Mouse (Mus musculus): ENCODE data around the gene Pou1f1. TPM values are rescaled to one million over a fixed set of nuclear protein-coding genes. Genes with fewer than 3 reads are reported as not detected.
A peak's percentile ranks its signal among the peaks of the same experiment; 100 is the strongest.

Pou1f1 gene
- polyA plus RNA-seq, 1 experiment, result not detected

DNA sequence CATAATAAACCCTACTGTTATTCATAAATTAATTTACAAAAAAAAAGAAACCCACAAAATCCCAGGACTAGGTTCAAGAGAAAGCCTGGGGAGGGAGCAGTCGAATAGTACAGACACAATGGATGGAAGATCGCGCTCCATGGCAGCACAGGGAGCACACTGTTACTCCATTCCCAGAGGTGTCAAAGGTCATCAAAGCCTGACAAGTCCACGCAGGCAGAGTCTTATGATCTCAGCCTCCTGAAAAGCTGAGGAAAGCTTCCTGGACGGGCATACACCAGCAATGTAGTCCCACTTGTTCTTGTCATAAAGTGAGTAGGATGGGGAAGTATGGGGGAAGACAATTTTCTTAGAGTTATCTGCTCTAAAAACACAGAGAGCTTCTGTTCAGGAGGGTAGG is 37.1 kb downstream of the Pou1f1 start:
- TF ChIP-seq POLR2A (IDR thresholded peaks at IDR 0.05; ENCODE audit: borderline replicate concordance, insufficient read depth, low read length), result no peak
- TF ChIP-seq CTCF (IDR thresholded peaks at IDR 0.05; ENCODE audit: borderline replicate concordance, insufficient read depth, low read depth, low read length), result no peak
- no peak for DNase-seq
- H3K4me3 ChIP-seq (replicated peaks; ENCODE audit: insufficient read depth, low read depth, low read length), result no peak overlapping the region
- 66% methylated on average over 5 of the region's 5 CpGs for WGBS
- H3K27ac ChIP-seq (ENCODE audit: insufficient read depth, low read length), result no peak overlapping the region
- H3K27me3 ChIP-seq (ENCODE audit: control insufficient read depth, insufficient read depth, low read length), result no peaks in the 10 kb centered on the region
- H3K4me1 ChIP-seq (ENCODE audit: control insufficient read depth, insufficient read depth, low read length), result peaks cover 2% of the 10 kb centered on the region; the same call in 1 of the 2 replicates

GRCm38 (mm10) chr16:65559591-65559990 is 39.3 kb downstream of the Pou1f1 start:
- H3K4me3 ChIP-seq (replicated peaks; ENCODE audit: insufficient read depth, low read depth, low read length), result no peak overlapping the region
- WGBS, result 77% methylated on average over 2 of the region's 2 CpGs
- TF ChIP-seq CTCF (IDR thresholded peaks at IDR 0.05; ENCODE audit: borderline replicate concordance, insufficient read depth, low read depth, low read length), result no peak
- no peak for TF ChIP-seq POLR2A (IDR thresholded peaks at IDR 0.05; ENCODE audit: borderline replicate concordance, insufficient read depth, low read length)
- no peaks in the 10 kb centered on the region for H3K27me3 ChIP-seq (ENCODE audit: control insufficient read depth, insufficient read depth, low read length)
- H3K27ac ChIP-seq (ENCODE audit: insufficient read depth, low read length), result no peak overlapping the region
- no peak for DNase-seq
- peaks cover 2% of the 10 kb centered on the region; the same call in 1 of the 2 replicates for H3K4me1 ChIP-seq (ENCODE audit: control insufficient read depth, insufficient read depth, low read length)

GRCm38 (mm10) chr16:65560996-65561962 is 41.0 kb downstream of the Pou1f1 start:
- H3K4me1 ChIP-seq (ENCODE audit: control insufficient read depth, insufficient read depth, low read length), result peaks cover 2% of the 10 kb centered on the region; the same call in 1 of the 2 replicates
- H3K27ac ChIP-seq (ENCODE audit: insufficient read depth, low read length), result no peak overlapping the region
- peak overlapping the region; percentile 93 for H3K4me3 ChIP-seq (replicated peaks; ENCODE audit: insufficient read depth, low read depth, low read length)
- H3K27me3 ChIP-seq (ENCODE audit: control insufficient read depth, insufficient read depth, low read length), result no peaks in the 10 kb centered on the region
- peak; percentile 9 to 15 for DNase-seq
- WGBS, result 10% methylated on average over 8 of the region's 8 CpGs
- no peak for TF ChIP-seq CTCF (IDR thresholded peaks at IDR 0.05; ENCODE audit: borderline replicate concordance, insufficient read depth, low read depth, low read length)

GRCm38 (mm10) chr16:65561963-65562863 is 41.9 kb downstream of the Pou1f1 start, which contains the start of gene Chmp2b:
Gene Chmp2b, minus strand, starts transcription at chr16:65562726.
- under 1% methylated on average over 69 of the region's 69 CpGs for WGBS
- TF ChIP-seq POLR2A (IDR thresholded peaks at IDR 0.05; ENCODE audit: borderline replicate concordance, insufficient read depth, low read length), result peak; percentile 85; the same call in 1 of the 2 replicates
- TF ChIP-seq CTCF (IDR thresholded peaks at IDR 0.05; ENCODE audit: borderline replicate concordance, insufficient read depth, low read depth, low read length), result no peak
- DNase-seq, result peak; percentile 88 to 89
- Histone ChIP-seq H3K4me1 (ENCODE audit: control insufficient read depth, insufficient read depth, low read length) (peaks cover 2% of the 10 kb centered on the region; the same call in 1 of the 2 replicates), H3K4me3 (replicated peaks; ENCODE audit: insufficient read depth, low read depth, low read length) (peak within 1 kb of the TSS; percentile 93), H3K27ac (ENCODE audit: insufficient read depth, low read length) (peak within 1 kb of the TSS; percentile 56), H3K27me3 (ENCODE audit: control insufficient read depth, insufficient read depth, low read length) (no peaks in the 10 kb centered on the region)

DNA sequence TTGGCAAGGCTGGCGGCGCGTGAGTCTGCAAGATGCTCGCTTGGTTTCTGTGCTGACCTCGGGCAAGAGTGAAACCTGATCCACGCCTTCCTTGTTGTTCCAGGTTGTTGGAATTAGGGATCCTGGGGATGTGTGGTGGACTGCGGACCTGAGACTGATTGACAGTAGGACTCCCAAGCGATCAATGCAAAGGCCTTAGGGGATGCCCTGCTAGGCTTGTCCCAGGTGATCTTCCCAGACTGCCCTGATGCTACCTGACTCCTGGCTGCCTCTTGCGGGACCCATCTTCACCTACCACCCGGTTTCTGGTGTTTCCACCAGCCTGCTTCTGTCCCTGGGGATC is 42.5 kb downstream of the Pou1f1 start:
- WGBS, result under 1% methylated on average over 10 of the region's 10 CpGs
- Histone ChIP-seq H3K27ac (ENCODE audit: insufficient read depth, low read length) (peak overlapping the region; percentile 56), H3K4me1 (ENCODE audit: control insufficient read depth, insufficient read depth, low read length) (peaks cover 2% of the 10 kb centered on the region; the same call in 1 of the 2 replicates), H3K4me3 (replicated peaks; ENCODE audit: insufficient read depth, low read depth, low read length) (peak overlapping the region; percentile 93), H3K27me3 (ENCODE audit: control insufficient read depth, insufficient read depth, low read length) (no peaks in the 10 kb centered on the region)
- no peak for TF ChIP-seq CTCF (IDR thresholded peaks at IDR 0.05; ENCODE audit: borderline replicate concordance, insufficient read depth, low read depth, low read length)
- TF ChIP-seq POLR2A (IDR thresholded peaks at IDR 0.05; ENCODE audit: borderline replicate concordance, insufficient read depth, low read length), result no peak
- DNase-seq, result no peak

DNA sequence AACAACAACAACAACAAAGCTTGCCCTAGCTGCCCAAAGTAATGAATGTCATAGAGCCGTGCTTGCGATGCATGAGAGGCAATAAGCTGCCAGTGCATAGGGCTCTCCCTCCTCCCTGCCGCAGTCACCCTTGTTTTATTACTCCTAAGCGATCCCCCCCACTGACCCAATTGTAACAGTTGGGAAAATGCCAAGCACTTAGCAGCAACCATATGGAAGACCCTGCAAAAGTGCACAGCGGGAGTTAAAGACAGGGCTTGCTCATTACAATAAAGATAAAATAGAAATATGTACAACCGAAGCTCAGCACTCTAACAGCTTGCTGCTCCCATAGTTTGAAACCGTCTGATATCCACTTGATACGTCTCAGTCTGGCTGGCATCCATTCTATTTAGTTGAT is 44.0 kb downstream of the Pou1f1 start:
- Histone ChIP-seq H3K4me3 (replicated peaks; ENCODE audit: insufficient read depth, low read depth, low read length) (no peak overlapping the region), H3K27me3 (ENCODE audit: control insufficient read depth, insufficient read depth, low read length) (no peaks in the 10 kb centered on the region), H3K4me1 (ENCODE audit: control insufficient read depth, insufficient read depth, low read length) (peaks cover 2% of the 10 kb centered on the region; the same call in 1 of the 2 replicates), H3K27ac (ENCODE audit: insufficient read depth, low read length) (no peak overlapping the region)
- DNase-seq, result peak in 1 of 2 experiments; percentile 20
- WGBS, result 21% methylated on average over 8 of the region's 8 CpGs
- no peak for TF ChIP-seq CTCF (IDR thresholded peaks at IDR 0.05; ENCODE audit: borderline replicate concordance, insufficient read depth, low read depth, low read length)
- TF ChIP-seq POLR2A (IDR thresholded peaks at IDR 0.05; ENCODE audit: borderline replicate concordance, insufficient read depth, low read length), result no peak

DNA sequence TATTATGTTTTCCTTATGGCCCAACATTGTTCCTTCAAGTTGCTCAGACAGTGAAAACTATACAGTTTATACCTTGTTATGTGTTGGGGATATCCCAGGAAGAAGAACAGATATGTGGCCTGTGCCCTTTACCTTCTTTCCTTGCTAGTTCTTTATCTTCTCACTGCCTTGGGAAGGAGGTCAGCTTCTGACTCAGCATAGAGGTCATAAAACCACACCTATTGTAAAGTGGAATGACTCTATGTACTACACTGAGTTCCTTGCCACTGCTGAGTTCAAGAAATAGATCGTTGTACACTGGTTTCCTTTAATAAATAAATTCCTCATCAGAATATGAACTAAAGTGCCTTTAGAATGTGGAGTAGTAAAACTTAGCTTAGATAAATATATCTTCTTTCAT is 44.6 kb downstream of the Pou1f1 start:
- WGBS, result 97% methylated on average over 1 of the region's 1 CpGs
- DNase-seq, result no peak
- H3K27me3 ChIP-seq (ENCODE audit: control insufficient read depth, insufficient read depth, low read length), result no peaks in the 10 kb centered on the region
- H3K4me3 ChIP-seq (replicated peaks; ENCODE audit: insufficient read depth, low read depth, low read length), result no peak overlapping the region
- no peak for TF ChIP-seq POLR2A (IDR thresholded peaks at IDR 0.05; ENCODE audit: borderline replicate concordance, insufficient read depth, low read length)
- TF ChIP-seq CTCF (IDR thresholded peaks at IDR 0.05; ENCODE audit: borderline replicate concordance, insufficient read depth, low read depth, low read length), result no peak
- H3K27ac ChIP-seq (ENCODE audit: insufficient read depth, low read length), result no peak overlapping the region
- peaks cover 2% of the 10 kb centered on the region; the same call in 1 of the 2 replicates for H3K4me1 ChIP-seq (ENCODE audit: control insufficient read depth, insufficient read depth, low read length)
